Mouse (Mus musculus) midbrain, embryonic 11.5 days (tissue): ENCODE results near the gene Celf5. TPM values are rescaled to one million over a fixed set of nuclear protein-coding genes. Genes with fewer than 3 reads are reported as not detected.

Source experiments
- ATAC-seq: fragments of 200-750 bp; cut with Nextera tagmentation; 2 replicates; pipeline ENCODE4 v1.8.0; 2017; ENCODE audit warnings: moderate TSS enrichment, moderate library complexity; ENCODE audit not compliant: low FRiP score
- DNase-seq: peaks from one replicate; pipeline ENCODE4 v3.0.0; 2015; ENCODE audit warnings: low spot score; ENCODE audit errors: missing footprints
- H3K27ac ChIP-seq: fragments of 300-500 bp; sonication (generic); 2 replicates; pipeline ENCODE4 v1.5.1; 2014; ENCODE audit warnings: low read depth, low read length
- H3K27me3 ChIP-seq: fragments of 300-500 bp; sonication (generic); 2 replicates; pipeline ENCODE4 v1.6.1; 2014; ENCODE audit warnings: mild to moderate bottlenecking, low read length, moderate library complexity, mixed read lengths; ENCODE audit not compliant: control insufficient read depth, insufficient read depth
- H3K36me3 ChIP-seq: fragments of 300-500 bp; sonication (generic); 2 replicates; pipeline ENCODE4 v1.6.1; 2014; ENCODE audit warnings: mild to moderate bottlenecking, low read length, moderate library complexity, mixed read lengths; ENCODE audit not compliant: control insufficient read depth, insufficient read depth
- H3K4me1 ChIP-seq: fragments of 300-500 bp; sonication (generic); 2 replicates; pipeline ENCODE4 v1.6.1; 2014; ENCODE audit warnings: low read length; ENCODE audit not compliant: control insufficient read depth, insufficient read depth
- H3K4me2 ChIP-seq: fragments of 300-500 bp; sonication (generic); 2 replicates; pipeline ENCODE4 v1.6.1; 2014; ENCODE audit warnings: mild to moderate bottlenecking, moderate library complexity
- H3K4me3 ChIP-seq: fragments of 300-500 bp; sonication (generic); 2 replicates; pipeline ENCODE4 v1.5.1; 2014; ENCODE audit warnings: low read depth, low read length
- H3K9ac ChIP-seq: fragments of 300-500 bp; sonication (generic); 2 replicates; pipeline ENCODE4 v1.6.1; 2014; ENCODE audit warnings: low read length
- H3K9me3 ChIP-seq: fragments of 300-500 bp; sonication (generic); 2 replicates; pipeline ENCODE4 v1.6.1; 2016; ENCODE audit warnings: low read length; ENCODE audit not compliant: control insufficient read depth
- WGBS: fragments of 180-500 bp; shearing (Covaris S2); extraction: QIAGEN DNeasy Blood & Tissue Kit; methylation state at CpG from one replicate; pipeline ENCODE4 v1.1.7; 2014; 5-methylcytosine and 5-hydroxymethylcytosine counted together
- polyA plus RNA-seq: library from polyadenylated mRNA; unstranded; fragments of >200 nt; fragmentation: Nextera tagmentation; extraction: Ambion mirVana; gene quantifications from 2 replicates; pipeline ENCODE4 v1.2.1, GENCODE M21; 2014

Celf5 gene
- polyA plus RNA-seq, 1 experiment from 2014 or later = 10.0 TPM

GRCm38 (mm10) chr10:81467670-81468235, 14.8 kb downstream of the Celf5 start:
- Histone ChIP-seq H3K9me3 (no peaks in the 10 kb centered on the region), H3K27me3 (peaks cover 21% of the 10 kb centered on the region), H3K4me1 (peaks cover 21% of the 10 kb centered on the region), H3K36me3 (no peaks in the 10 kb centered on the region), H3K4me2 (no peak overlapping the region), H3K27ac (no peak overlapping the region), H3K9ac (no peak overlapping the region), H3K4me3 (no peak overlapping the region)
- WGBS = 82% methylated on average over 16 of the region's 16 CpGs
- ATAC-seq (no peak), DNase-seq (no peak)

- 71% methylated on average over 14 of the region's 14 CpGs for WGBS
- Histone ChIP-seq H3K9me3 (no peaks in the 10 kb centered on the region), H3K27ac (no peak overlapping the region), H3K4me1 (peaks cover 12% of the 10 kb centered on the region), H3K4me3 (no peak overlapping the region), H3K36me3 (no peaks in the 10 kb centered on the region), H3K27me3 (peaks cover 30% of the 10 kb centered on the region), H3K9ac (no peak overlapping the region), H3K4me2 (no peak overlapping the region)
- ATAC-seq (no peak), DNase-seq (no peak)
Measured at GRCm38 (mm10) chr10:81466881-81467280, 15.6 kb downstream of the Celf5 start.

- ATAC-seq = no peak
- H3K9me3 ChIP-seq = no peaks in the 10 kb centered on the region
- no peak overlapping the region for H3K27ac ChIP-seq
- 71% methylated on average over 2 of the region's 2 CpGs for WGBS
- H3K36me3 ChIP-seq = no peaks in the 10 kb centered on the region
- H3K27me3 ChIP-seq = peaks cover 38% of the 10 kb centered on the region
- peak; percentile 75 for DNase-seq
- H3K9ac ChIP-seq = no peak overlapping the region
- H3K4me1 ChIP-seq = peaks cover 10% of the 10 kb centered on the region
- H3K4me2 ChIP-seq = no peak overlapping the region
- H3K4me3 ChIP-seq = no peak overlapping the region
Measured at GRCm38 (mm10) chr10:81466066-81466465, 16.4 kb downstream of the Celf5 start.

DNA sequence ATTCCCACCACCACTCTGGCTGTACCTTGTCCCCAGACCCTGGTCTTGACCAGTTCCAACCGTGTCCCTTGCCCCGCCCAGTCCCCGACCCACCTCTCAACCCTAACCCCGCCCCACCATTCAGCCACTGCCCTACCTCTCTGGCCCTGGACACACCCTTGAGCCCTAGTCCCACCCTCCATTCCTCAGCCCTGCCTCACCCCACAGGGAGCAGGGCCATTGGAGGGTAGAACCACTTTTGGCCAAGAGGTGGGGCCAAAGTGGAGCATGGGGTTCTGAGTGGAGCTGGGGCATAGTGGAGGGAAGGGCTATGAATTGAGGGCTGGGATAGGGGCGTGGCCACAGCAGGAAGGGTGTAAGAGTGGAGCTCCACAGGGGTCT, 17.3 kb downstream of the Celf5 start:
- Histone ChIP-seq H3K4me1 (peaks cover 8% of the 10 kb centered on the region), H3K4me2 (no peak overlapping the region; the same call in 1 of the 2 replicates), H3K36me3 (no peaks in the 10 kb centered on the region), H3K9ac (no peak overlapping the region), H3K27me3 (peaks cover 46% of the 10 kb centered on the region), H3K27ac (no peak overlapping the region), H3K4me3 (no peak overlapping the region), H3K9me3 (no peaks in the 10 kb centered on the region)
- ATAC-seq (0 out of 2 replicates have a peak, but pooled peaks have one; percentile 22), DNase-seq (peak; percentile 81)
- WGBS = 2% methylated on average over 5 of the region's 5 CpGs

GRCm38 (mm10) chr10:81464405-81465264, 17.9 kb downstream of the Celf5 start:
- ATAC-seq = peak; percentile 90
- H3K4me2 ChIP-seq = peak overlapping the region; percentile 64
- no peaks in the 10 kb centered on the region for H3K36me3 ChIP-seq
- H3K9me3 ChIP-seq = no peaks in the 10 kb centered on the region
- no peak overlapping the region for H3K27ac ChIP-seq
- peak overlapping the region; percentile 33 for H3K4me3 ChIP-seq
- 4% methylated on average over 33 of the region's 33 CpGs for WGBS
- peaks cover 8% of the 10 kb centered on the region for H3K4me1 ChIP-seq
- peaks cover 50% of the 10 kb centered on the region for H3K27me3 ChIP-seq
- peak overlapping the region; percentile 59 for H3K9ac ChIP-seq
- DNase-seq = peak; percentile 97

- DNase-seq (peak; percentile 85), ATAC-seq (no peak)
- H3K9me3 ChIP-seq = no peaks in the 10 kb centered on the region
- H3K4me1 ChIP-seq = peaks cover 8% of the 10 kb centered on the region
- no peak overlapping the region for H3K27ac ChIP-seq
- no peak overlapping the region for H3K9ac ChIP-seq
- peak overlapping the region; percentile 64; the same call in 1 of the 2 replicates for H3K4me2 ChIP-seq
- peaks cover 55% of the 10 kb centered on the region for H3K27me3 ChIP-seq
- H3K36me3 ChIP-seq = no peaks in the 10 kb centered on the region
- H3K4me3 ChIP-seq = no peak overlapping the region
- 76% methylated on average over 4 of the region's 4 CpGs for WGBS
Measured at GRCm38 (mm10) chr10:81463531-81463930, 19.0 kb downstream of the Celf5 start.

DNA sequence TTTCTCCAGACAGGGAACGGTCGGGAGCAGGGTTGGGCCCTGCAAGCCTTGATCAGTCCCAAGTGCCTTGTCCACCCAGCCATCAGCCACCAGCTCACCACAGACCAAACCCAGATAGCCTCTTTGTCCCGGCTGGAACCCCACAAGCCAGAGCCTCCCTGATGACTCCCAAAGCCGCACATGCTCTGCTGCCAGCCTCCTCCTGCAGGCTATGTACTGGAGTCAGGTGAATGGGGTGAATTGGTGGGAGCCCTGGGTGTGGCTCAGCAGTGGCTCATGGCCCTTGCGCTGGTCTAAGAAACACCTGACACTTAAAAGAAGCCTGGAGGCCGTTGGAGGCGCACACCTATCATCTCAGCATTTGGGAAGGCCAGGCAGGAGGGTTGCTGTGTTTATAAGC, 19.6 kb downstream of the Celf5 start:
- H3K36me3 ChIP-seq = no peaks in the 10 kb centered on the region
- WGBS = 69% methylated on average over 7 of the region's 7 CpGs
- H3K27me3 ChIP-seq = peaks cover 58% of the 10 kb centered on the region
- no peak overlapping the region for H3K9ac ChIP-seq
- DNase-seq (no peak), ATAC-seq (no peak)
- no peak overlapping the region for H3K4me2 ChIP-seq
- no peak overlapping the region for H3K4me3 ChIP-seq
- no peak overlapping the region for H3K27ac ChIP-seq
- peaks cover 8% of the 10 kb centered on the region for H3K4me1 ChIP-seq
- no peaks in the 10 kb centered on the region for H3K9me3 ChIP-seq

GRCm38 (mm10) chr10:81462415-81462804, 20.1 kb downstream of the Celf5 start:
- Histone ChIP-seq H3K4me1 (peaks cover 8% of the 10 kb centered on the region), H3K9me3 (no peaks in the 10 kb centered on the region), H3K9ac (no peak overlapping the region), H3K27ac (no peak overlapping the region), H3K27me3 (peaks cover 58% of the 10 kb centered on the region), H3K36me3 (no peaks in the 10 kb centered on the region), H3K4me3 (no peak overlapping the region), H3K4me2 (no peak overlapping the region)
- WGBS = 35% methylated on average over 7 of the region's 7 CpGs
- peak; percentile 83 for DNase-seq
- no peak for ATAC-seq

DNA sequence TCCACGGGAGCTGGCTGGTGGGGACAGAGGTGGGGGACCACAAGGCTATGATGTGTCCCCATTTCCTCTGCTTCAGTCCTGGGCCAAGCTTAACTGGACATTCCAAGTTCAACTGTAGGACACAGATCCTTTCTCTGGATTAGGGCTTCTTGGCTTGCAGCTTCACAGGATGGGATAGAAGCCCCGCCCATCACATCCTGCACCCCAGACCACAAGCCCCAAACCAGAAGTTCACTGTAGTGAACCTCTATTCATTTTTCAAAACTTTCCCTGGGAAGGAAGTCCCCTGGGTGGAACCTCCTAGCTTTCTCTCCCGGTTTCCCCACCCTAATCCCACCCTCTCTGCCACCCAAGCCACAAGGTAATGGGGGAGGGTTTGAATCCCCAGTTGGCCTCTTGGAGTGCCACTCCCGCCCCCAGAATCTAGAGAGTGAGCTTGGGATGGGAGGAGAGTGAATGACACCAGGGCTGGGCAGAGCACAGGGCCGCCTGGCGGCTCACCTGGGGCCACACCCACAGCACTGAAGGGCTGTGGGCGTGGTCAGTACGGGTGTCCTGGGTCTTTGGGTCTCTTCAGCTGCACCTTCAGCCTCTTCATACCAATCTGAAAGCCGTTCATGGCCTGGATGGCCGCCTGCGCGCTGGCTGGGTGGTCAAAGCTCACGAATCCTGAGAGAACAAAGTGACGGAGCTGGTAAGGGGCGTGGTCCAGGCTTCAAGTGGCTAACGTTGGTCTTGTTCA, 20.7 kb downstream of the Celf5 start:
- peaks cover 8% of the 10 kb centered on the region for H3K4me1 ChIP-seq
- H3K27me3 ChIP-seq = peaks cover 58% of the 10 kb centered on the region
- H3K27ac ChIP-seq = no peak overlapping the region
- ATAC-seq (no peak), DNase-seq (peak; percentile 78)
- H3K36me3 ChIP-seq = no peaks in the 10 kb centered on the region
- H3K9ac ChIP-seq = no peak overlapping the region
- H3K4me3 ChIP-seq = no peak overlapping the region
- no peak overlapping the region for H3K4me2 ChIP-seq
- no peaks in the 10 kb centered on the region for H3K9me3 ChIP-seq
- 9% methylated on average over 16 of the region's 16 CpGs for WGBS
